Mouse (Mus musculus): Measurements from ENCODE around the gene Kcnj3. TPM values are rescaled to one million over a fixed set of nuclear protein-coding genes. Genes with fewer than 3 reads are reported as not detected.

The Kcnj3 gene
- polyA plus RNA-seq, 1 experiment = 0.07 TPM

GRCm38 (mm10) chr2:55503390-55504176, 67.8 kb downstream of the Kcnj3 start:
- DNase-seq (ENCODE audit: low read depth, low spot score) = no peak
- 44% methylated on average over 9 of the region's 9 CpGs for WGBS

- 80% methylated on average over 1 of the region's 1 CpGs for WGBS
- no peak for DNase-seq (ENCODE audit: low read depth, low spot score)
Observed at GRCm38 (mm10) chr2:55505712-55506111, 69.9 kb downstream of the Kcnj3 start.

- DNase-seq (ENCODE audit: low read depth, low spot score) = no peak
Observed at GRCm38 (mm10) chr2:55517297-55517696, 81.5 kb downstream of the Kcnj3 start.

GRCm38 (mm10) chr2:55532738-55533491, 97.1 kb downstream of the Kcnj3 start:
- WGBS = 76% methylated on average over 8 of the region's 8 CpGs
- DNase-seq (ENCODE audit: low read depth, low spot score) = no peak

GRCm38 (mm10) chr2:55534946-55535345, 99.2 kb downstream of the Kcnj3 start:
- DNase-seq (ENCODE audit: low read depth, low spot score) = no peak
- 83% methylated on average over 2 of the region's 2 CpGs for WGBS

- WGBS = 63% methylated on average over 1 of the region's 1 CpGs
- no peak for DNase-seq (ENCODE audit: low read depth, low spot score)
Observed at GRCm38 (mm10) chr2:55535482-55535881, 99.7 kb downstream of the Kcnj3 start.

- DNase-seq (ENCODE audit: low read depth, low spot score) = no peak
Observed at GRCm38 (mm10) chr2:55547612-55548011, 111.8 kb downstream of the Kcnj3 start.

- DNase-seq (ENCODE audit: low read depth, low spot score) = no peak
- 63% methylated on average over 4 of the region's 4 CpGs for WGBS
Observed at GRCm38 (mm10) chr2:55558368-55558985, 122.7 kb downstream of the Kcnj3 start.

- DNase-seq (ENCODE audit: low read depth, low spot score) = no peak
- 69% methylated on average over 7 of the region's 7 CpGs for WGBS
Observed at GRCm38 (mm10) chr2:55569291-55569690, 133.5 kb downstream of the Kcnj3 start.

- no peak for DNase-seq (ENCODE audit: low read depth, low spot score)
- WGBS = 71% methylated on average over 3 of the region's 3 CpGs
Observed at GRCm38 (mm10) chr2:55571425-55571824, 135.7 kb downstream of the Kcnj3 start.

GRCm38 (mm10) chr2:55580286-55580685, 144.5 kb downstream of the Kcnj3 start:
- WGBS = 55% methylated on average over 2 of the region's 2 CpGs
- DNase-seq (ENCODE audit: low read depth, low spot score) = no peak

- 52% methylated on average over 3 of the region's 3 CpGs for WGBS
- DNase-seq (ENCODE audit: low read depth, low spot score) = no peak
Observed at GRCm38 (mm10) chr2:55591226-55591988, 155.6 kb downstream of the Kcnj3 start.
